Comparison of ENCODE assay signal across 8 mouse cellular contexts in the genomic region with DNA sequence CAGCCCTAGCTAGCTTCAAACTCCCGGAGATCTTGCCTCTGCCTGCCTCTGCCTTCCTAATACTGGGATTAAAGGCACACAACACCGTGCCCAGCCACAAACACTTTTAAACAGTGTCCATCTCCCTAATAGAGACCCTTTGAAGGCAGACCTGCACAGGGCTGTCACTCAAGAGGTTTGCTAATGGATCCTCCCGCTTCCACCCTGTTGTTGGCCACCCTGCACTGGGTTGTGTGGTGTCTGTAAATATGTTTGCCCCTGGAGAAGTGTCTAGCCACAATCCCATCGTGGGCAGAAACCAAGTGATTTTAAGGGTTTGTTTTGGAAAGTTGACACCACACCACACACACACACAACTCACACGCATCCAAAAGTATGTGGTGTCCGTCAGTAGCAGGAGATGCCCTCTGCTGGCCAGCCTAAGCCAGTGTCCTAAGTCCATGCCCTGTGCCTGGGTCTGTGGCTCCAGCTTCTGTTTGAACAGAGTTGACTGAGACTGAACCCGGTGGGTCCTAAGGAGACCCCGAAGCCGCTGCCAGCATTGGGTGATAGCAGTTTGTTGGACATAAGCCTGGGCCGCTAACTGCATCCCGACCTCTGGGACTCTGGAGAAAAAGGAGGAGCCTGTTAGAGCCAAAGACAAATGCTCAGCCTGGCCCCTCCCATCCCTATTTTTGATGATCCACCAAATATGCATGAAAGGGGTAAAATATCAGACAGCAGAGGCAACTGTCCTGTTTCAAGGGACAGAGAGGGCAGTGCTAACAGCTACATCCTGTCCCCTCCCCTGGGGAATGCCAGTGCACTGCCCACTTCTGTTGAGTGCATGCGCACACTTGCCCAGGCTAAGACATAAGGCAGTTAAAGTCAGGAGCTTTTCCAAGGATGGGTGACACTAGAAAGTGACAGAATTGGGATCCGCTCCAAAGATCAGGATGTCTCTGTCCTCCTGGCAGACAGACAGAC. TPM values are rescaled to one million over a fixed set of nuclear protein-coding genes. Genes with fewer than 3 reads are reported as not detected.
DNase-seq lines count a peak whose midpoint lies in the region; ATAC-seq and TF ChIP-seq lines count a peak whose summit lies in the region.

No protein-coding gene starts in this region.

- no peak overlapping the region for H3K27ac ChIP-seq in kidney, adult 2 months (ENCODE audit: insufficient read depth, low read depth, low read length)

- peak; percentile 94 for DNase-seq in heart, adult 11 months
- DNase-seq in heart, adult 8-10 months (ENCODE audit: low spot score), result no peak
- DNase-seq in G1E (ENCODE audit: low spot score), result no peak
- peak; percentile 61 for DNase-seq in kidney, adult 2 months
- DNase-seq in lung, postnatal 14 days, result peak; percentile 60
- no peak for DNase-seq in left cerebral cortex, adult 8-10 months (ENCODE audit: low spot score in 2 of 2)
- DNase-seq in right cerebral cortex, postnatal 14 days, result no peak

- TF ChIP-seq CTCF in G1E (IDR thresholded peaks at IDR 0.05; ENCODE audit: low read depth, low read length), result no peak
- peak; percentile 88 for TF ChIP-seq CTCF in kidney, adult 2 months (conservative IDR thresholded peaks at IDR 0.05; ENCODE audit: insufficient read depth, insufficient read length, low read depth, low read length)

- H3K4me1 ChIP-seq in G1E (ENCODE audit: insufficient read depth, low read depth, low read length), result peaks cover 3% of the 10 kb centered on the region; the same call in 1 of the 2 replicates
- H3K4me1 ChIP-seq in kidney, adult 2 months (ENCODE audit: control insufficient read depth, insufficient read depth, low read length), result peaks cover 10% of the 10 kb centered on the region

- no peak for TF ChIP-seq POLR2A in kidney, adult 2 months (IDR thresholded peaks at IDR 0.05; ENCODE audit: low read depth, low read length)

- WGBS in kidney, adult 2 months, result 40% methylated on average over 13 of the region's 13 CpGs

- peaks cover 33% of the 10 kb centered on the region for H3K36me3 ChIP-seq in G1E (replicated peaks)
- H3K36me3 ChIP-seq in kidney, adult 2 months (ENCODE audit: control insufficient read depth, insufficient read depth, low read length), result 0 out of 2 replicates have a peak, but pooled peaks cover 2% of the 10 kb centered on the region

- no peak overlapping the region for H3K4me3 ChIP-seq in G1E (ENCODE audit: low read depth, low read length)
- H3K4me3 ChIP-seq in kidney, adult 2 months (ENCODE audit: insufficient read depth, low read depth, low read length), result no peak overlapping the region

- peak; percentile 47; the same call in 1 of the 2 replicates for ATAC-seq in G1E (ENCODE audit: extremely low read depth, insufficient number of reproducible peaks, low FRiP score, poor library complexity, severe bottlenecking)
- ATAC-seq in erythroblast, adult 5-6 weeks (replicated peaks; ENCODE audit: low FRiP score, poor library complexity, severe bottlenecking), result 0 out of 2 replicates have a peak, but pooled peaks have one; percentile 45

- no peaks in the 10 kb centered on the region for H3K9me3 ChIP-seq in G1E (replicated peaks)

- H3K27me3 ChIP-seq in G1E (ENCODE audit: insufficient read depth, low read length), result peaks cover 32% of the 10 kb centered on the region
- no peaks in the 10 kb centered on the region for H3K27me3 ChIP-seq in kidney, adult 2 months (replicated peaks; ENCODE audit: control insufficient read depth, insufficient read depth, low read length)

RNA-seq across cellular contexts. Expression of a gene that starts 21.5 kb away (rescaled TPM):
- total RNA-seq in heart, adult 8-10 months (2022), result 1 to 10 TPM; 8.0 to 9.8 (median 8.6) TPM
- 7.0 and 12.5 TPM in 2 replicates for total RNA-seq in G1E (2014; fragmentation: Nextera tagmentation)
- total RNA-seq in G1E (2017), result 7.3 and 9.4 TPM in 2 replicates
- polyA plus RNA-seq in G1E (2012), result 6.3 and 9.2 TPM in 2 replicates
- 1.0 and 5.4 TPM in 2 replicates for total RNA-seq in erythroblast, adult 5-6 weeks (2015; ENCODE audit: low replicate concordance)
- total RNA-seq in erythroblast, adult 5-6 weeks (2017; ENCODE audit: low replicate concordance), result 4.9 and 7.7 TPM in 2 replicates
- polyA plus RNA-seq in kidney, adult 2 months (2012; rRNA removed), result 36.3 and 48.4 TPM in 2 replicates
- total RNA-seq in left cerebral cortex, adult 8-10 months (2022), result 10 to 100 TPM; 26.7 to 36.9 (median 31.1) TPM

RNA-seq across cellular contexts. Expression of a gene that starts 21.8 kb away (rescaled TPM):
- total RNA-seq in heart, adult 8-10 months (2022), result 1 to 10 TPM; 7.1 to 9.8 (median 8.9) TPM
- total RNA-seq in G1E (2014; fragmentation: Nextera tagmentation) (20.1 and 21.0 TPM in 2 replicates), G1E (2017) (13.6 and 16.1 TPM in 2 replicates)
- 5.2 and 6.2 TPM in 2 replicates for polyA plus RNA-seq in G1E (2012)
- total RNA-seq in erythroblast, adult 5-6 weeks (2015; ENCODE audit: low replicate concordance), result 0.63 and 2.1 TPM in 2 replicates
- total RNA-seq in erythroblast, adult 5-6 weeks (2017; ENCODE audit: low replicate concordance), result 2.0 and 3.1 TPM in 2 replicates
- 28.8 and 32.3 TPM in 2 replicates for polyA plus RNA-seq in kidney, adult 2 months (2012; rRNA removed)
- total RNA-seq in left cerebral cortex, adult 8-10 months (2022), result 10 to 100 TPM; 92.3 to 94.8 (median 93.8) TPM

RNA-seq across cellular contexts. Expression of a gene that starts 27.4 kb away (rescaled TPM):
- total RNA-seq in heart, adult 8-10 months (2022), result 10 to 100 TPM; 45.2 to 51.5 (median 48.2) TPM
- total RNA-seq in G1E (2014; fragmentation: Nextera tagmentation), result 7.7 and 10.8 TPM in 2 replicates
- total RNA-seq in G1E (2017), result 9.4 and 10.7 TPM in 2 replicates
- 4.5 and 6.4 TPM in 2 replicates for polyA plus RNA-seq in G1E (2012)
- total RNA-seq in erythroblast, adult 5-6 weeks (2015; ENCODE audit: low replicate concordance), result 4.6 and 7.3 TPM in 2 replicates
- total RNA-seq in erythroblast, adult 5-6 weeks (2017; ENCODE audit: low replicate concordance), result 7.4 and 9.2 TPM in 2 replicates
- polyA plus RNA-seq in kidney, adult 2 months (2012; rRNA removed), result 111 and 119 TPM in 2 replicates
- 10 to 100 TPM in 2 of 4 experiments, 1 to 10 TPM in 2; 9.1 to 13.5 (median 10.6) TPM for total RNA-seq in left cerebral cortex, adult 8-10 months (2022)

RNA-seq across cellular contexts. Expression of a gene that starts 59.9 kb away (rescaled TPM):
- total RNA-seq in heart, adult 8-10 months (2022), result 1,000 to 10,000 TPM; 1,499 to 1,940 (median 1,728) TPM
- total RNA-seq in G1E (2014; fragmentation: Nextera tagmentation), result not detected in 2 replicates
- total RNA-seq in G1E (2017), result 0.17 TPM in 1 of 2 replicates, not detected in the other
- not detected in 2 replicates for polyA plus RNA-seq in G1E (2012)
- total RNA-seq in erythroblast, adult 5-6 weeks (2015; ENCODE audit: low replicate concordance), result not detected in 2 replicates
- total RNA-seq in erythroblast, adult 5-6 weeks (2017; ENCODE audit: low replicate concordance), result not detected in 2 replicates
- 0.30 and 0.58 TPM in 2 replicates for polyA plus RNA-seq in kidney, adult 2 months (2012; rRNA removed)
- total RNA-seq in left cerebral cortex, adult 8-10 months (2022), result under 1 TPM in 2 of 4 experiments, not detected in 2; 0.59 to 0.74 TPM

Comparison
In these comparisons a context has a peak if more than half of its experiments do, and no peak if none do; other contexts are left out.
1. DNase-seq: peak in heart, adult 11 months (single experiment), kidney, adult 2 months (single experiment) and lung, postnatal 14 days (single experiment); none in heart, adult 8-10 months (single experiment), G1E (single experiment), left cerebral cortex, adult 8-10 months (0 of 2) and right cerebral cortex, postnatal 14 days (single experiment).
2. RNA of a gene that starts 21.8 kb away (total RNA-seq): 92.3 to 94.8 TPM in left cerebral cortex, adult 8-10 months; 13.6 to 21.0 TPM in G1E, 7.1 to 9.8 TPM in heart, adult 8-10 months and 0.63 to 3.1 TPM in erythroblast, adult 5-6 weeks; every median in the first group is over 4 times any median in the second.